Mouse (Mus musculus) bone marrow macrophage, adult 2 months (primary cell): ENCODE measurements around the gene Tmem198.

Experiments
- CTCF ChIP-seq: IDR thresholded peaks from 2 replicates; pipeline ENCODE4 v1.5.1; 2012; ENCODE audit warnings: low read depth, mild to moderate bottlenecking, low read length, moderate library complexity
- POLR2A ChIP-seq: IDR thresholded peaks from 2 replicates; pipeline ENCODE4 v1.6.1; 2012; ENCODE audit warnings: mild to moderate bottlenecking, low read depth, low read length, borderline replicate concordance

GRCm38 (mm10) chr1:75486561-75486960, 7.2 kb downstream of the Tmem198 start:
- no peak for TF ChIP-seq CTCF
- no peak for TF ChIP-seq POLR2A
